Mouse (Mus musculus) heart, adult 10 weeks (tissue): ENCODE data around the gene Cept1. TPM values are rescaled to one million over a fixed set of nuclear protein-coding genes. Genes with fewer than 3 reads are reported as not detected.

ENCODE experiments used
- polyA plus RNA-seq: library from polyadenylated mRNA; stranded (reverse); fragments of 350-450 nt; fragmentation: Illumina TruSeq; extraction: RNeasy Lipid Tissue Mini Kit (QIAGEN cat#74804); gene quantifications from one replicate; pipeline ENCODE4 v1.2.3, GENCODE M21; 2014; ENCODE audit warnings: low read depth, low replicate concordance

Gene Cept1
- polyA plus RNA-seq = 25.5 TPM

DNA sequence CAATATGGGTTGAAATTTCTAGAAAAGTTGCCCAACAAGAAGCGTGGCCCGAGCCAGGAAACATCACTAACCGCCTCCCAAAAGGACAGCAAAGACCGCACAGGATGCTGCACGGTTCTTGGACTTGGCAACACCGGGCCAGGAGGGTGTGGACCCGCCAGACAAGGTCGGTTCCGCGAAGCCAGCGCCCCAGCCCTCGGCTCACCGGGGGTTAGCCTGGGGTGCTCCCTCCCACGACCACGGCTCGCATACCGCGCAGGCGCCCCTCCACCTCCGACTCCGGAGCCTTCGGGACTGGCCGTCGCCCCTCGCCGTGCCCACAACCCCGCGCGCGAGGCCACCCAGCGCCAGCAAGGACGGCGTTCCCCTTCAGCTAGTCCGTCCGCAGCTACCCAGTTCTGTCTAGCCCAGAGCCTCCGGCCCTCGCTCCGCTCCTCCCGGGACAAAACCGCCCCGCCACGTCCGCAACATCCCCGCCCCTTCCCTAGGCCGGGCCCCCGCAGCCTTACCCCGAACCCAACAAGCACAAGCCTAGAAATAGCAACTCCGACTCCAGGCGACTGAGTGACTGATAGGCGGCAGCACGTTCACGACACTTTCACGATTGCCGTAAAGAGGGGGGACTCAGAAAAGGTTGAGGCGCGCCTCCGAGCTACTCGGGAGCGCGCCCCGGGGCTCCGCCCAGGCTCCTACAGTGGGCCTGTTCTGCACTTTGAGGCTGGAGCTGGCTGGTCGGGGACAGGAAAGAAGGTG lies at the start of gene Cept1, which contains the start of gene Dram2:
Cept1 (minus strand) TSS at position 632 of the 753 bp plus-strand sequence.
Dram2 (plus strand) TSS at position 628 of the 753 bp plus-strand sequence.

DNA sequence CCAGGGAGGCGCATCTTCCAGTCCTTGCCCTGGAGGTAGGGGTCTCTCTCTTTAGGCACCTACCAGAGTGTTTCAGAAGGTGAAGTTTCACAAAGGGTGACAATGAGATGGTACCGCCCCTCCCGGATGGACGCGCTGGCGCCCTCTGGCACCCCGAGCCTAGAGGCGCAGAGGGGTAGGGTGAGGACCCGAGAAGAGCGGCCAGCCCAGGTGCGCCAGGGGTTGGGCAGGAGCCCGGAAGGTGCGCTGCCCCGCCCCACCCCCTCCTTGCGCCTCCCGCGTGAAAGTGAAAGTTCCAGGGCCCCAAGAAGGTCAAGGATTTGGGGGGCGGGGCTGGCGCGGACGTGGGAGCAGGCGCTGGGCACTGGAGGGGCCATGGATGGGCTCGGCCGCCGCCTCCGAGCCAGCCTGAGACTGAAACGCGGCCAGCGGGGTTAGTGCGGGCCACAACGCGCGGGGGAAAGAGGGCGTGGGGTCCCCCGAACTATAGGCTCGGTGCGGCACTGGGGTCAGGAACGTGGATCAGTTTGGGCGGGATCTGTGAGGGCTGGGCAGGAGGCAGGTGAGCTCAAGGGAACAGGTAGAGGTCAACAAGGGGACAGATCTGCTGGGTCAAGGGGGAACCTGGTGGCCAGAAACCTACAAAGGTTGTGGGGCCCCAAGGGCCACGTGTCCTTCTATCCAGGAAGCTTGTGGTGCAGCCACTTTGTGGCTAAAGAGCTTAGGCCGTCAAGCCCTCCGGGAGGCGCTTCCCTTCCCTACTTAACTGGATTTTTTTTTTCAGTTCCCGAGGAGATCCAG lies 65.1 kb downstream of the Cept1 start, which contains the start of gene Dennd2d:
Dennd2d (plus strand) TSS at position 125 of the 801 bp plus-strand sequence.

Other genes starting within 250 kb of the Cept1 start
- not detected for gene Chil6, start 141.6 kb downstream of the Cept1 start, polyA plus RNA-seq
- 1.9 TPM for gene Dennd2d, start 65.4 kb downstream of the Cept1 start, polyA plus RNA-seq
- gene Dram2, start within 50 bp of the Cept1 start, polyA plus RNA-seq = 103 TPM
- gene Lrif1, start 137.2 kb upstream of the Cept1 start, polyA plus RNA-seq = 15.0 TPM
- gene Cd53, start 242.3 kb upstream of the Cept1 start, polyA plus RNA-seq = 6.3 TPM